Mouse (Mus musculus): Measurements from ENCODE around the gene Dlg5.

DNA sequence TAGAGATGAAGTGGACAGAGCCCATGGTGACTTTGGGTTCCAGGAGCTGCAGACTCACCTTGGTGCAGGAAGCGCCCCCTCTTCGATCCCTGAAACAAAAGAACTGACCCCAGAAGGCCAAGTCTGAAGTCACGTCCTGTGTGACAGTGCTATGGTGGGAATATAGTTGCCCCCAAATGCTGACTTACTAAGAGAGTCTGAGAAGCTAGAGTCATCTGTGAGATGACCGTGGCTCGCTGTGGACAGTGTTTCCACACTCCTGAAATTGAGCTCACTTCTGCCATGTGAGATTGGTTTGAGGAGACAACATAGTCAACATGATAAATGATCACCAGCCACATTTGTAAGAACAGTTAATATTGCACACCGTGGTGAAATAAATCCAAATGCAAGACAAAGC, 16.7 kb upstream of the Dlg5 start:
- TF ChIP-seq CTCF (IDR thresholded peaks at IDR 0.05; ENCODE audit: low read depth, low read length) (no peak), POLR2A (IDR thresholded peaks at IDR 0.05; ENCODE audit: insufficient read depth, low read length) (no peak)

All from ES-Bruce4 (cell line).